Mouse (Mus musculus) lung, postnatal 10 days (tissue): ENCODE results near the gene Gpr176.

Experiments used
- DNase-seq: peaks from one replicate; pipeline ENCODE4 v3.0.0; 2021

Gene Gpr176

DNA sequence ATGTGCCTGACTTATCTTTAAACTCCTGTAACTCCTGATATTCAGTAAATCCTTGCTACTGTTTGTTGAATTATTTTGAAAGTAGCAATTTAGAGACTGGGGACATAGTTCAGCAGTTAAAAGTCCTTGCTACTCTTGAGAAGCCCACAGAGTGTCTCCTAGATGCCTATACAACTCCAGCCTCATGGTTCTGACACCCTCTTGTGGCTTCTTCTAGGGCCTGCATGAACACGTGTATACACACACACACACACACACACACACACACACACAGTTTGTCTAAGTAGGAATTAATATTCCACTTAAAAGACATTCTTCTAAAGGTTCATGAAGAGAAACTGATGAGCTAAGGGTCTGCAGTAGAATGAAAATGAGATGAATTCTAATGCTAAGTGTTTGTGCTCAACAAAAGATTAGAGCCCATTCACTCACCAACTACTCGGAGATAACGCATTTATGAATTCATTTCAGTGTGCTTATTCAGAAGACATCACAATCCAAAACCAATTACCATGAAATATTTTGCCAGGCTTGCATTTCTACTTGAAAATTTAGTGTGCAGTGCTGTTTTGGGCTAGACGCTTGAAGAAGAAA is 144.6 kb downstream of the Gpr176 start:
- DNase-seq: no peak
